Mouse (Mus musculus): ENCODE measurements around the gene Fam78b.

The Fam78b gene

DNA sequence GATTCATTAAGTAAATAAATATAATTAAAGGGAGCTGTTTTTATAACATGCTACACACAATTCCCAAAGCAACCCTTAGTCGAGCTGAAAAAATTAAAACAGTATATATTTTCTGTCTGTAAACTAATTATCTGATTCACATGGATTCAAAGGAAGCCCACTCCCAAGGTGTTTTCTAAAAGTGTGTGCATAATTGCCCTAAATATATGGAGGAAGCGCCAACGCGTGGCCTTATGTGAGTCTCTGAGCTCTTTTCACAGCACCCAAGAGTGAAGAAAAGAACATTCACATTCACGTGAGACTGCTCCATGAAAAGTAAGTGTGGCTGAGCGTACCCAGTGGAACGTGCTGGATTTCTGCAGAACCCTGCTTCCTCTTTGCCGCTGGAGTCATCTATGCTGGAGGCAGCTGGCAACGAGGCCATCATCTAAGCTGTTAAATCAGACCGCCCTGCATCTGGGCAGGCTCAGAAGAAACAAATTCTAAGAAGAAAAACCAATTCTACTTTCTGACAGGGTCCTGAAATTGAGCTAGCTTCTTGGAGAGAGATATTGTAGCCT is 93.5 kb downstream of the Fam78b start:
- no peak for DNase-seq (ENCODE audit: low read depth)

DNA sequence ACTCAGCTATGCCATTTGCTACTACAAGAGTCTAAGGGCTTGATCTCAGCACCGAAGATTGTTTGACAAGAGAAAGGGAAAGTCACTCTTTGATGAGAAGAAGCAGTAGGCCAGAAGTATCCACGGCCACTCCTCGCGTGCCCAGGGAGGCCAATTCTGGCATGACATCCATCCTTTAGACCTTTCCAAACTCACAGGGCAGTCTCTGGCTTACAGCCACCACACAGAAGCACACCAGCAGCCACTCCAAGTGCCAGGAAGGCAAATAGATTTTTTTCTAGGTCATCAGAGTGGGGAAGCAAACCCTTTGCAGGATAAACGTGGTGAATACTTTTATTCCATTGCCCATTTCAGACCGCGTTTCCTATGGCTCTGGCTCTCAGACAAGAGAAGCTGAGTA is 97.5 kb downstream of the Fam78b start:
- no peak for DNase-seq (ENCODE audit: low read depth)

DNA sequence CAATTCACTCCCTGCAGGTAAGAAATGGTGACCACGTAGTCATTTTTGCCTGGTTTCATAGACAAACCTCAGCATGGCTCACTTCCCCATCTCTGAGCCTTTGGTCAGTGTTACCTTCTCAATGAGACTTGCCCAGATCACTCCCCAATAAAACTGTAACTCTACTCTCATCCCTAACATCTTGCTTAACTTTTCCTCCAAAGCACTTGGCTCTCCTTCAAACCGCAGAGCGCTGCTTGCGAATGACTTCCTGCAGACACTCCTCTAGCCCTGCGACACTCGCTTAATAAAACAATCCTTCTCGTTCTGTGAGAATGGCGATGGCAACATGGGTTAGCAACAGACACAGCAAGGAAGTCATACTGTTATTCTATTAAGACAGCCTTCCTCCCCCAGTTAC is 100.8 kb downstream of the Fam78b start:
- no peak for DNase-seq (ENCODE audit: low read depth)

DNA sequence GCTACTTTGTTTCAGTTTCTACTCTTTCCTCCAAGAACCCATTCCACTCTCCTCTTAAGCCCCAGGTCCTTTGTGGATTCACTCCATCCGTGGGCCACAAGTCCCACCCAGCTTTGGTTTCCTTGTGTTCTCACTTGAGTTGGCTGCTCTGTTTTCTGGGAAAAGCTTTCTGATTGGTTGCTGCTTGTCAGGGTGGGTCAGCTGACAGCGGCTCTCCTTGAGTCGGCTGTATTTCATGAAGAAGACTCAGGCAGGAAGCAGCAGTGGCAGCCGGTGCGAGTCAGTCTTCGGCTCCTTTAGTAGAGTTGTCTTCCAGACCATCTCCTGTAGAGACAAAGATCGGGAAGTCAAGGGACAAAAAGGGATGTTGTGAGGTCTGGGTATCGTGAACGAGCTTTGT is 101.3 kb downstream of the Fam78b start:
- DNase-seq (ENCODE audit: low read depth): no peak

DNA sequence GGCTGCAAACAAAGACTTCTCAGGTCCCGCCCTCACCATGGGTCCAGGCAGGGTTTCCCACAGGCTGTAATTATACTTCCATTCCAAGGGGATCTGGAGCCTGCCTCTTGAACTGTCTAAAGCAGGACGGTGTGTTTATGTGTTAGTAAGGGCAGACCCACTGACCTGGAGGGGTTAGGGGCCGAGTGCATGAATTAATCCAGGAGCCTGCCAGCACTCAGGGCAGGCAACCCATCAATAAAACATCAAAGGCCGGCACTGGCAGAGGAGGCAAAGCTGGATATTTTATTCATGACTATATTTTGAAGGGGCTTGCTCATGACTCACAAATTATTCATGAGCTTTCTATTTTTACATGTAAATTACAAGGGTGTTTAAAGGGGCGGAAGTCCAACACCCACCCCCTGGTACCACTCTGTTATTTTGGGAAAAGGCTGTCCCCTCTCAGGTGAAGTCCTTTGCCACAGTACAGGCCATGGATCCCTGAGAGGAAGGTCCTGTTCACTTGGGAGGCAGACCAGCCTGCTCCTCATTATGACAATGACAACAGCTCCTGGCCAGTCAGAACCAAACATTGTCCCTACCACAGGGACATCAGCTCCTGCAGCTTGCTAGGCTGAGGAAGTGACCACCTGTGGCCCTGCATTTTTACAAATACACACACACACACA is 103.9 kb downstream of the Fam78b start:
- DNase-seq (ENCODE audit: low read depth): no peak

DNA sequence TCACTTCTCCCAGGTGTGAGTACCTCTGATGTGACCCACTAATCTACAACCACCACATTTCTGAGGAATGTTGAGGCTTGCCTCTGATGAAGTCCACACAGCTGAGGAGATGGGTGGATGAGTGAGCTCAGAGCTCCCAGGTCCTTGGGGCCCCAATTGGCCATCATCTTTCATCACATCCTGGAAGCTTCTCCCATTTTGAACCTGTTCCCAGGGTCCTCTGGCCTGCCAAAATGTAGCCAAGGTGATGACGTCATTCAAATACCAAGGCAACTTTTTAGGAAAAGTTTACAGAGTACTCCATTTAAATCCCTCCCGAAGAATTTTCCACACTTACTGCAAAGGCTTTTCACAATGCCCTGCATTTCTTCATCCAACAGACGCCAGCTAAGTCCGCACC is 104.7 kb downstream of the Fam78b start:
- no peak for DNase-seq (ENCODE audit: low read depth)

DNA sequence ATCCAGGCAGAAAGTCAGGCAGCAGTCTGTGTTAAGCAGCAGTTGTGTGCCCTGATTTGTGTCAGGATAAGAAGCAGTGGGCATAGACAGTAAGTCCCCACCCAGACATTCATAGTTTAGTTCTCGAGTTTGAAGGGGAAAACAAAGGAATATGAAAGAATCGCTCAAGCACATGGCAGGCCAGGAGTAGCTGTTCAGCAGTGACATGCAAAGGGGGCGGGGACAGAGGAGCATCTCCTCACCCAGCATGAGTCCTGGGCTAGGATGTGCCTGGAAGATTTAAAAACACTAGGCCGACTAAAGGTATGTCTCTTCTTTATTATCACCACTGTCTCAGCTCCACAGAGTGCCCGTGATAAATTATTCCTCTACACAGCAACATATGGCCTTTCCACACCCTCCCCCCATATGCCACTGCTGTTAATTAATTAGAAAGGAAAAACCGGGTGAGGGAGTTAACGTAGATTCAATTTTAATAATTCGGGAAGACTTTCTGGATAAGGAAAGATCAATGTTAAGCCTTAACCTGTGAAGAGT is 107.8 kb downstream of the Fam78b start:
- DNase-seq (ENCODE audit: low read depth): no peak

DNA sequence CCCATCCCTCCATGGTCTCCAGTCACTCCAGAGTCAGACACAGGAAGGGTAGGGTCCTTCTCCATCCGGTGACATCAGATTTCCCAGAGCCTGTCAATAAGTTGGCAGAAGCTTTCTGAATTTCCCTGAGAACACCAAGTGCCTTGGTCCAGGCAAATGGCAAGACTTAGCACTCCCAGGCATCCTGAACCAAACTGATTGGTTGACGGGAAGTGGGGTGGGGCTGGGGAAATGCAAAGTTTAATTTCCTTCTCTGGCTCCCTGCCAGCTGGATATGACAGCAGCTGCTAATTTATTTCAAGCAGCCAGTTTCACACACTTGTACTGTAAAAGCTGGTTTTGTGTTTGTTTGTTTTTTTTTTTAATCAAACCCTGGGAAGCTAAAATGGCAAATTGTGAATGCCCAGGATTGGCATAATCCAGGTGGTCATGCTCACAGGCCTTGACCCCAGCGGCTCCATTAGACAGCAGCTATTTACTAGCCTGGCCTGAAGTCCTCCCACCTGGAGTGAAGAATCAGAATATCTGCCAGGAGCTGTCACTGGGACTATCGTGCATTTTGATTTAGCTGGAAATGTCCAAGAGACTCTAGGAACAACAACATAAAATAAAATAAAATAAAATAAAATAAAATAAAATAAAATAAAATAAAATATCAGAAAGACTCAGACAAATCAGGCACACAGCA is 113.3 kb downstream of the Fam78b start:
- no peak for DNase-seq (ENCODE audit: low read depth)

DNA sequence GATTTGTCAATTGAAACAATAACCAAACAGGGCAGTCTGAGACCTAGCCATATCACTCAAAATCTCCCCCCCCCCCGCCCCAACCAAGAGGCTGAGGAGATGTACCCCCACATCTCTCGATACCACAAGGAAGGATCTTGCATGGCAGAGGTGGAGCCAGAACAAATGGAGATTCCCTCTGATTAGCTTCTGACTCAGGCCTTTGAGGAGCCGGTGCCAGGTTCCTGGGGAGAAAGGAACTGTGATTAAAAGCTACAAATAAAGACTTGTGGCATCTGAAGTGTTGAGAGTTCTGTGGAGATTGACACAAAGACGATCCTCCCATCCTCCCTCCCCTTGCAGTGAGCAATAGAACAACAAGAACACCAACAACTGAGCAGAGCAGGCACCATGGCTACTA is 113.9 kb downstream of the Fam78b start:
- no peak for DNase-seq (ENCODE audit: low read depth)

DNA sequence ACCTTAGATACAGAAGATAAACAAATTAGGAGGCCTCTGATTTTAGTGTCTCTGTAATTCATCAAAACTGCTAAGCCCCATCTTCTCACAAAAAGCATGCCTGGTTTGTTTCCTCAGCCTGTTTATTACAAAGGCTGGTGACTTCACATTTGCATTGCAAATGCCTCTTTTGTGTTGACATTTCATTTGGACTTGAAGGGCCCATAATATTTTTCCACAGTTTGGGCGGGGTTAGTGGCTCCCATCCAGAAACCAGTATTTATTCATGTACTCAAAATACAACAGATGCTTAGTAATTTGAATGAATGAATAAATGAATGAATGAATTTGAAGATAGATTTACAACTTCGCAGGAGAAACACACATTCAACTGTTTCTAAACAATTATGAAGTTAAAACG is 115.5 kb downstream of the Fam78b start:
- DNase-seq (ENCODE audit: low read depth): no peak

DNA sequence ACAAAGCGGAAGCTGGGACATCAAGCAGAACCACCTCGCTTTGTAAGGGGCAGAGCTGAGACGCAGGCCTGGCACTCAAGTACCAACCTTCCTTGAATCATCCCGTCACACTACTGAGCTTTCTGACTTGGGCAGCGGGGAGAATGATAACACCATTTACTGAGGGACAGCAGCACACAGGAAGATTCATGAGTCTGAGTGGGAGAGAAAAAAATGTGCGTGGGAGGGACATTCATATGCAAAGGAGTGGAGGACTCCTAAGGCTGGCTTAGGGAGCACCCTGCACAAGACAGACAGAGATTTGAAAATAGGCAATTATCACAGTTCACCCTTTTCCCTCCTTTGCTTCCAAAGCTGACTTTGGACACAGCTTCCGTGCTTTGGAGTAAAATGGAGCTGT is 117.8 kb downstream of the Fam78b start:
- DNase-seq (ENCODE audit: low read depth): no peak

DNA sequence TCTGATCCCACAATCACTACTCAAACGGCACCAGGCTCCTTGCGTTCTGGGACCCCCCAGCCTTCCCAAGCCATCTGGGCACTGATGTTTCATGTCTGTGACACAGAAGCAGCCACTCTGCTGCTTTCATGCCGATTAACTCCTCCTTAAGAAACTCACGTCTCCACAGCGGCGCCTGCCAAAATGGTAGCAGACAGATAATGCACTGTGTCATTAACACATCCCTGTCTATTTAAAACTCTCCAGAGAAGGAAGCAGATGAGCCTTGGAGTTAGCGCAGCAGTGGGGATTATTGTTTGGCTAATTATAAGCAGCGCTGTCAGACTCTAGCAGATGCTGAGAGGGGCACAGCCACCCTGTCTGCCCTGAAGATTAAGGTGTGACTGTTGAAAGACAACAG is 118.2 kb downstream of the Fam78b start:
- no peak for DNase-seq (ENCODE audit: low read depth)

DNA sequence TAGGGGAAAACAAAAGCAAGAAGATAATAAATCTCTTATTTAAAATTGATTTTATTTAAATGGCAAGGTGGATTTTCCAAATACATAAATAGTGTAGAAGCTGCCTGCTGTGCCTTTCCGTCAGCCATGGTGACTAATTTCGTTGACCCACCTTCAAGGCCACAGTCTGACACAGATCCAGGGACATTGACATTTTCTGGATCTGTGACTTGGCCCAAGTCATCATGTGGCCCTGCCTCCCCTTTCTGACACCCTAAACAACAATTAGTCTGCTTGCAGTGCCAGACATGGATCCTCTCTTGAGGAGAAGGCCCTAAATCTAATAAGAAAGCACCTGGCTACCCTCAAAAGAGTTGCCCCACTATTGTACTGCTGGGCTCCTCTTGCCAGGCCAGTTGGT is 121.2 kb downstream of the Fam78b start:
- no peak for DNase-seq (ENCODE audit: low read depth)

DNA sequence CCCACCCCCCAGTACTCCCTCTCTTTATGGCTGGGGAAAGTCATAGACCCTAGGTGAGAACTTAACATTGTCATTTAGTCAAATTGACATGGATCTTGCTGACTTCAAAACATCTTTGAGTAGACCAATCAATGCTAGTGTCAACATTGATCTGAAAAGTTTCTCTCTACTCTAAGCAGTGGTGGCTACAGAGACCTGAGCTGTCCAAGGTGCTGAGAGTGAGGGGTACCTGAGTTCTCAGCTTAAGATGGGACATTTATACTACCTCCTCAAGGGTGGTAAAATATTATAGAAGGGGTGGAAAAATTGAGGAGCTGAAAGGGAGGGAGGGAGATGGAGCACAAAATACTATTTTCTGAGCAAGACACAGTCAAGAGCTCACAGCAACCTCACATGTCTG is 122.3 kb downstream of the Fam78b start:
- no peak for DNase-seq (ENCODE audit: low read depth)

DNA sequence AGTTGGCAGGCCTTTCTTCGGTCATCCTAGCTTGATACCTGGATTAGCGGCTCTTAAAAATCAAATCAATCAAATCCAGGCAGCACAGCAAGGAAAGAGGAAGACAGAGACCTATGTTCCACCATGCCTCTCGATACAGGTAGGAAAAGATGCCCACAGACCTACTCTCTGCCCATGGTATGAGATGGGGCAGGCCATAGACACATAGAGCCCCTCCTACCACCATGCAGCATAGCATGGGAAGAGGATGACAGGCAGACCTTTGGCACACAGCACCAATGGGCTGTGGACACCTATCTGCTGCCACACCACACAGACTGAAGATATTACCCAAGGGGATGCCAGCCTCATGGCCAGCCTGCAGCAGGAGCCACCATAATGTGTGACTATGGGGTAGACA is 124.7 kb downstream of the Fam78b start:
- no peak for DNase-seq (ENCODE audit: low read depth)

DNA sequence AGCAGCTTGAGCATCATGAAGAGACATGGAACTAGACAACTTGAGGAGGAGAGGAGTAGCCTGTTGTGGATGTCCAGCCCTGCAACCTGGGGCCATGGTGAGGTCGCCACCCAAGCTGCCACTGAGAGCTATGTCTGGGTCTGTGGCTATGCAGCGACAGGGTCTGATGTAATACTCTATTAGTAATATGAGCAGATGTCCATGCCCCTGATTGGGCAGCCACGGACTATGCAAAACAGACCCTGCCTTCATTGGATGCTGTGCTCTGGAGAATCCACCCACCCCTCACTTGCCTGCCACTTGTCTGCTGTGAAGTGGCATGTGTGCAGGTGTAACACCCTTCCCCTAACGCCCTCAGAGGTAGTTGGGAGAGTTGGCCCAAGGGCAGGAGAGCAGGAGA is 125.1 kb downstream of the Fam78b start:
- DNase-seq (ENCODE audit: low read depth): no peak

DNA sequence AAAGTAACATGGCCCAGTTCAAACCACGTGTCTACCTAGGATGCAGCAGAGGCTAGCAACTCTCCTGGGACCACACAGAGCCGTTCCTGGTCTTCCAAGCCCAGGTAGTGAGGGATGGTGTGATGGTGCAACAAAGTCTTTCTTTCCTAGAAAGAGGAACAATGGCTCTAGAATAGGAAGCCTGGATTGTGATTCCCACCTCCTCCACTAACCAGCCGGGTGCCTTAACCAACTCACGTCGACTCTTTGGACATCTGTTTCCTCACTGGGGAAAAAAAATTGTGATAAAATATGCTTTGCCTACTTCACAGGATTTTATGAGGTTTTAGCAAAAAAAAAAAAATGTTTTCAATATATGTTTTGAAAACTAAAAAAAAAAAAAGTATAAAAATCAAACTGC is 134.5 kb downstream of the Fam78b start:
- no peak for DNase-seq (ENCODE audit: low read depth)
